Mouse (Mus musculus): ENCODE measurements around the gene S100g.

Gene S100g

GRCm38 (mm10) chrX:162964383-162964782 lies at the start of gene S100g:
TSS of gene S100g (minus strand) at chrX:162964599.
- DNase-seq, result no peak

GRCm38 (mm10) chrX:162992121-162992520 lies 27.7 kb upstream of the S100g start:
- DNase-seq, result peak in 1 of 2 experiments; percentile 7

GRCm38 (mm10) chrX:162991396-162991795 lies 27.0 kb upstream of the S100g start:
- DNase-seq, result no peak

GRCm38 (mm10) chrX:162986876-162987495 lies 22.6 kb upstream of the S100g start:
- DNase-seq, result no peak

GRCm38 (mm10) chrX:162976194-162976593 lies 11.8 kb upstream of the S100g start:
- DNase-seq, result no peak

- DNase-seq, result no peak
Observed at GRCm38 (mm10) chrX:162967456-162967855, 3.1 kb upstream of the S100g start.

GRCm38 (mm10) chrX:162963840-162964239 lies 559 bp downstream of the S100g start:
- peak in 1 of 2 experiments; percentile 6 for DNase-seq

GRCm38 (mm10) chrX:162957921-162958320 lies 6.5 kb downstream of the S100g start:
- DNase-seq, result no peak

GRCm38 (mm10) chrX:162949811-162950439 lies 14.5 kb downstream of the S100g start:
- peak in 1 of 2 experiments; percentile 58 for DNase-seq

- DNase-seq, result no peak
Observed at GRCm38 (mm10) chrX:162942027-162942426, 22.4 kb downstream of the S100g start.

- DNase-seq, result no peak
Observed at GRCm38 (mm10) chrX:162931467-162931866, 32.9 kb downstream of the S100g start.

GRCm38 (mm10) chrX:162921487-162922125 lies 42.8 kb downstream of the S100g start:
- no peak for DNase-seq

GRCm38 (mm10) chrX:162915697-162916096 lies 48.7 kb downstream of the S100g start:
- DNase-seq, result peak; percentile 46 to 69

- no peak for DNase-seq
Observed at GRCm38 (mm10) chrX:162913651-162914050, 50.7 kb downstream of the S100g start.

Data from cerebellum, postnatal 25 days (tissue).